Mouse (Mus musculus): ENCODE data around the gene Tnni3k. TPM values are rescaled to one million over a fixed set of nuclear protein-coding genes. Genes with fewer than 3 reads are reported as not detected.

Gene Tnni3k
- polyA plus RNA-seq, 1 experiment from 2014 or later = not detected

DNA sequence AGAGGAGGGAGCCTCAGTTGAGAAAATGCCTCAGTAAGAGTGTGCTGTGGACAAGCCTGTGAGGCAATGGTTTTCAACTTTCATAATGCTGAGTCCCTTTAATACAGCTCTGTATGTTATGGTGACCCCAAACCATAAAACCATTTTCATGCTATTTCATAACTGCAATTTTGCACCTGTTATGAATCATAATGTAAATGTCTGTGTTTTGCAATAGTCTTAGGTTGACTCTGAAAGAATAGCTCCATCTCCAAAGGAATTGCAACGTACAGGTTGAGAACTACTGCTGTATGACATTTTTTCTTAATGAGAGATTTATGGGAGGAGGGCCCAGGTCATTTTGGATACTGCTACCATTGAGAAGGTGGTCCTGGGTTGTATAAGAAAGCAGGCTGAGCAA is 2.0 kb downstream of the Tnni3k start:
- no peaks in the 10 kb centered on the region for H3K27me3 ChIP-seq (ENCODE audit: control insufficient read depth, insufficient read depth, low read length)
- H3K9ac ChIP-seq (ENCODE audit: low read length) = no peak overlapping the region
- H3K9me3 ChIP-seq (replicated peaks; ENCODE audit: control insufficient read depth, low read length) = no peaks in the 10 kb centered on the region
- no peak overlapping the region for H3K4me3 ChIP-seq (replicated peaks; ENCODE audit: low read length)
- ATAC-seq (ENCODE audit: insufficient read depth, low FRiP score) = no peak
- no peak overlapping the region for H3K4me2 ChIP-seq (ENCODE audit: low read depth, low read length)
- H3K4me1 ChIP-seq (ENCODE audit: control insufficient read depth, insufficient read depth, low read length) = no peaks in the 10 kb centered on the region
- no peaks in the 10 kb centered on the region for H3K36me3 ChIP-seq (ENCODE audit: control insufficient read depth, insufficient read depth, low read length)
- no peak overlapping the region for H3K27ac ChIP-seq (ENCODE audit: low read length)
- WGBS = 68% methylated on average over 1 of the region's 1 CpGs

DNA sequence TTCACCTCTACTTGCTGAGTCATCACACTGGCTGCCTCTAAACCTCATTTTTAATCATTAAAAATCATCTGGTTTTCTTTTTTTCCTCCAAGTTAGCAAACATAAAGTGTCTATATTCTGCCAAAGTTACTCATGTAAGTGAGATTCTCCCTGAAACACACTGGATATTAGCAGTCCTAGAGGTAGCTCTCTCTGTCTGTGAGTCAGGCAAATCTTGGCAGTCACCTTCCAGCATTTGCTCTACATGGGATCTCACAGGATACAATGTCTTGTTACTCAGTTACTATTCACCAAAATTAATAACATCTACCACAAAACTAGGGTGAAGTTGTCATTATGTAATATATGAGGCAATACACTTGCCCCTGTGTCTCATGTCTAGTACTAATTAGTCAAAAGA is 3.2 kb downstream of the Tnni3k start:
- no peaks in the 10 kb centered on the region for H3K4me1 ChIP-seq (ENCODE audit: control insufficient read depth, insufficient read depth, low read length)
- H3K27me3 ChIP-seq (ENCODE audit: control insufficient read depth, insufficient read depth, low read length) = no peaks in the 10 kb centered on the region
- H3K36me3 ChIP-seq (ENCODE audit: control insufficient read depth, insufficient read depth, low read length) = no peaks in the 10 kb centered on the region
- no peaks in the 10 kb centered on the region for H3K9me3 ChIP-seq (replicated peaks; ENCODE audit: control insufficient read depth, low read length)
- ATAC-seq (ENCODE audit: insufficient read depth, low FRiP score) = no peak
- no peak overlapping the region for H3K27ac ChIP-seq (ENCODE audit: low read length)
- no peak overlapping the region for H3K9ac ChIP-seq (ENCODE audit: low read length)
- no peak overlapping the region for H3K4me3 ChIP-seq (replicated peaks; ENCODE audit: low read length)
- H3K4me2 ChIP-seq (ENCODE audit: low read depth, low read length) = no peak overlapping the region

DNA sequence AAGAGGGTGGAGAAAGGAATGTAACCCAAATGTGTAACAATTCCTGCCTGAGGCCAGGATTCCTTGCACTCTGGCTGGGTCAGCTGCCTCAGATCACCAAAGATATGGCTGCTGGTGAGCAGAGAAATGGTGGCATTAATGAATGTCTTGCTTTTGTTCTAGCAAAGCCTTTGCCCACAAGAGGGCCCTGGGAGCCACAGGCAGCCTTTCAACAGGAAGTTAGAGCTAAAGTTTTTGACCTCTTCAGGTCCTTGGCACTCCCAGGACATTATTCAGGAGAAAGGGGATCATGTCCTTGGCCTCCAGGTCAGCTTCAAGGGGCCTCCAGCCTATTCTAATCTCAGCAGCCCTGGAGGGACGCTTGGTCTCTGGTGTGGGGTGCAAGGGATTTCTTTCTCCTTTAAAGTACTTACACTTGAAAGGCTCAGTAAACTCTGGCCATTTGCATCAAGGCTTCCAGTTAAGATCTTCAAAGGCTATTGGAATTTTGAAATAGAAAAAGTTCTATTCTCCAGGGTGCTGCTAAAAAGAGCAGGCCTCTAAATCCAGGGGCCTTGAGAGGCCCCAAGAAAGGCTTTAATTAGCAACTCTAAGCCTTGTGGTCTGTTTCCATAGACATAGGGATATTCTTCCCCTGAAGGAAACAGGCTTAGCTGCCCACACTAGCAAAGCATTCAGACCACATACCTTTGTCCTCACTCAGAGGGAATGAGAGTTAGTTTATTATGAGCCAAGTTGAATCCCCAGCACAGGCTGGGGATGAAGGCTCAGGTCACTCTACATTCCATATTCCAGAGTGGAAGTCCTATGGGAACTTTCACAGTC is 16.0 kb downstream of the Tnni3k start:
- H3K4me3 ChIP-seq (replicated peaks; ENCODE audit: low read length) = no peak overlapping the region
- H3K27ac ChIP-seq (ENCODE audit: low read length) = no peak overlapping the region
- no peak overlapping the region for H3K9ac ChIP-seq (ENCODE audit: low read length)
- H3K4me1 ChIP-seq (ENCODE audit: control insufficient read depth, insufficient read depth, low read length) = no peaks in the 10 kb centered on the region
- H3K4me2 ChIP-seq (ENCODE audit: low read depth, low read length) = no peak overlapping the region
- WGBS = 33% methylated on average over 1 of the region's 1 CpGs
- H3K9me3 ChIP-seq (replicated peaks; ENCODE audit: control insufficient read depth, low read length) = no peaks in the 10 kb centered on the region
- ATAC-seq (ENCODE audit: insufficient read depth, low FRiP score) = no peak
- H3K36me3 ChIP-seq (ENCODE audit: control insufficient read depth, insufficient read depth, low read length) = no peaks in the 10 kb centered on the region
- no peaks in the 10 kb centered on the region for H3K27me3 ChIP-seq (ENCODE audit: control insufficient read depth, insufficient read depth, low read length)

DNA sequence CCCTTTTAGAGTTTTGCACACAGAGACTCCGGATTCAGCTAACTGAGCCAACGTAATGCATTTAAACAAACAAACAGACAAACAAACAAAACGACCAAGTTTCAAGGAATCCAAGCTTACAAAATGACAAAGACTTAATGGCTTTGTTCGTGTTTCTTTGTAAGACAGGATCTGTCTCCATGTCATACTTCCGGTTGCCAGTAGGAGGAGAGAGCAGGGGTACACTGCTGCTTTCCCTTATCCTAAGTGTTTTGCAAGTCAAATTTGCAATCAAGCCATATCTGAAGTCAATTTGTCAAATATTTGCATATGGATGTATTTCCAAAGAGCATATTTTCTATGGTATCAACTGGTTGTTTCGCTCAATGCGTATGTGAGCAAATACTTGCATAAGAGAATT is 20.9 kb downstream of the Tnni3k start:
- Histone ChIP-seq H3K27me3 (ENCODE audit: control insufficient read depth, insufficient read depth, low read length) (no peaks in the 10 kb centered on the region), H3K9me3 (replicated peaks; ENCODE audit: control insufficient read depth, low read length) (no peaks in the 10 kb centered on the region), H3K4me3 (replicated peaks; ENCODE audit: low read length) (no peak overlapping the region), H3K36me3 (ENCODE audit: control insufficient read depth, insufficient read depth, low read length) (no peaks in the 10 kb centered on the region), H3K4me1 (ENCODE audit: control insufficient read depth, insufficient read depth, low read length) (no peaks in the 10 kb centered on the region), H3K9ac (ENCODE audit: low read length) (no peak overlapping the region), H3K27ac (ENCODE audit: low read length) (no peak overlapping the region), H3K4me2 (ENCODE audit: low read depth, low read length) (no peak overlapping the region)
- no peak for ATAC-seq (ENCODE audit: insufficient read depth, low FRiP score)
- 74% methylated on average over 7 of the region's 7 CpGs for WGBS

DNA sequence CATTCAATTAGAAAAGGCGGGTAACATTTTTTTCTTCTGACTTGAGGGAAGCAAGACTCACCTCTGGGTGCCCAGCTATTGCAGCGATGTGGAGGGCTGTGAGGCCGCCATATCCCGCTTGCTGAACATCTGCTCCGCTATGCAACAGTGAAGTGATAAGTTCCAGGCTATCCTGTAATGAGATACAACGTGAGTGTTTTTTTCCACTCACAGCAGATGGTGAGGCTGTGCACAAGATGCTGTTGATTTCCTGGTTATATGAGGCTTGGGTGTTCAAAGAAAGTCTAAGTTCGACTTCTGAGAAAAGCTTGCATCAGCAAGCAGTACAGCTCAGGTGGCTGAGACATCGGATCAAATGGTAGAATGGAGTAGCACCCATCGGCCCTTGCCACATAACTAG is 25.0 kb downstream of the Tnni3k start:
- ATAC-seq (ENCODE audit: insufficient read depth, low FRiP score) = no peak
- H3K4me3 ChIP-seq (replicated peaks; ENCODE audit: low read length) = no peak overlapping the region
- H3K9ac ChIP-seq (ENCODE audit: low read length) = no peak overlapping the region
- H3K36me3 ChIP-seq (ENCODE audit: control insufficient read depth, insufficient read depth, low read length) = no peaks in the 10 kb centered on the region
- no peaks in the 10 kb centered on the region for H3K27me3 ChIP-seq (ENCODE audit: control insufficient read depth, insufficient read depth, low read length)
- H3K27ac ChIP-seq (ENCODE audit: low read length) = no peak overlapping the region
- WGBS = 92% methylated on average over 9 of the region's 9 CpGs
- H3K4me2 ChIP-seq (ENCODE audit: low read depth, low read length) = no peak overlapping the region
- no peaks in the 10 kb centered on the region for H3K4me1 ChIP-seq (ENCODE audit: control insufficient read depth, insufficient read depth, low read length)
- H3K9me3 ChIP-seq (replicated peaks; ENCODE audit: control insufficient read depth, low read length) = no peaks in the 10 kb centered on the region

DNA sequence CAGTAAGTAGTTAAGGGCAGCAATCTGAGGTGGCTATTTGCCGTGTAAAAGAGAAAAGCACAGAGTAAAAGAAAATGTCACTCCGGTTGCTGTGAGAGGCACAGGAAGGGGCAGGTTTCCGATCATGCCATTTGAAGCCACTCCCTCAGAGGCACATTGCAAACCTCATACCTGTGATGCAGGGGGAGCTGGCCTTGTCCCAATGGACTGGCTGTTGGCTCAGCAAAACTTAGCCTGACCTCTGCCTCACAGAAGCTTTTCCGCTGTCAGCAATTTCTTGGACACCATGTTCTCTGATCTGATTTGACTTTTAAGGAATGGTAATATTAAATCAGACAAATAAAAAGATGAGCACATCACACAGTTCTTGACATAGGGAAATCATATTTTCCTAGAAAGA is 52.4 kb downstream of the Tnni3k start:
- no peaks in the 10 kb centered on the region for H3K36me3 ChIP-seq (ENCODE audit: control insufficient read depth, insufficient read depth, low read length)
- H3K9ac ChIP-seq (ENCODE audit: low read length) = no peak overlapping the region
- H3K4me2 ChIP-seq (ENCODE audit: low read depth, low read length) = no peak overlapping the region
- H3K9me3 ChIP-seq (replicated peaks; ENCODE audit: control insufficient read depth, low read length) = no peaks in the 10 kb centered on the region
- no peak for ATAC-seq (ENCODE audit: insufficient read depth, low FRiP score)
- no peaks in the 10 kb centered on the region for H3K27me3 ChIP-seq (ENCODE audit: control insufficient read depth, insufficient read depth, low read length)
- H3K4me1 ChIP-seq (ENCODE audit: control insufficient read depth, insufficient read depth, low read length) = no peaks in the 10 kb centered on the region
- 83% methylated on average over 4 of the region's 4 CpGs for WGBS
- H3K4me3 ChIP-seq (replicated peaks; ENCODE audit: low read length) = no peak overlapping the region
- no peak overlapping the region for H3K27ac ChIP-seq (ENCODE audit: low read length)

DNA sequence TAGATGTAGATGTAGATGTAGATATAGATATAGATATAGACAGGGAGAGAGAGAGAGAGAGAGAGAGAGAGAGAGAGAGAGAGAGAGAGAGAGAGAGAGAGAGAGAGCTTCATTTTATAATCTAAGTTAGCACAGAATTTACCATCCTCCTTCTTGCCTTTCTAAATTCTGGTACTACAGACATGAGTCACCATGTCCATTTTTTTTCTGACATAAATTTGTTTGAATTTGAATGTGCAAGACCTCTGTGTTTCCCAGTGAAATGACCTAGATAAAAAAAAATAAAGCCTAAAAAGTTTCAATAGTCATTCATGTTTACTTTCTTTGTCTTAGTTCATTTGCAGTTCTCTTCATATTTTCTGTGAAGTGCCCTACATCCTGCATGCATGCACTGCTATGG is 54.2 kb downstream of the Tnni3k start:
- Histone ChIP-seq H3K9ac (ENCODE audit: low read length) (no peak overlapping the region), H3K9me3 (replicated peaks; ENCODE audit: control insufficient read depth, low read length) (no peaks in the 10 kb centered on the region), H3K4me1 (ENCODE audit: control insufficient read depth, insufficient read depth, low read length) (no peaks in the 10 kb centered on the region), H3K27ac (ENCODE audit: low read length) (no peak overlapping the region), H3K36me3 (ENCODE audit: control insufficient read depth, insufficient read depth, low read length) (no peaks in the 10 kb centered on the region), H3K4me2 (ENCODE audit: low read depth, low read length) (no peak overlapping the region), H3K27me3 (ENCODE audit: control insufficient read depth, insufficient read depth, low read length) (no peaks in the 10 kb centered on the region), H3K4me3 (replicated peaks; ENCODE audit: low read length) (no peak overlapping the region)
- ATAC-seq (ENCODE audit: insufficient read depth, low FRiP score) = no peak

DNA sequence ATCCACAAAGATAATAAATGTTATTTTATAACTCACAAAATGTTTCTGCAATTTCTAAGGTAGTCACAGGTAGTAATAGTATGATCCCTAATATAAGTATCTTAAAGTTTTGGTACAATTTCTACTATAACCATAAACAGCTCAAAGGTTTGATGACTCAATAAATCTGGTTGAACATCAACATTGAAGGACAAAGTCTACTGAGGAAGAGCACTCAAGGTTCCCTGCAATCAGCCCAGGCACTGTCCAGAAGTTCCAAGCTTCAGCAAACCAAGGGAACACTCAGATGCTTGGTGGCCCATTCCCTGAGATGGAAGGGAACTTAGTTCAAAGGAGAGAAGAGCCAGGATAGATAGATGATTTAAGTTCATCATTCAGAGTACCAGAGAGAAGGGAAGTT is 62.5 kb downstream of the Tnni3k start:
- H3K9me3 ChIP-seq (replicated peaks; ENCODE audit: control insufficient read depth, low read length) = no peaks in the 10 kb centered on the region
- H3K36me3 ChIP-seq (ENCODE audit: control insufficient read depth, insufficient read depth, low read length) = no peaks in the 10 kb centered on the region
- no peaks in the 10 kb centered on the region for H3K4me1 ChIP-seq (ENCODE audit: control insufficient read depth, insufficient read depth, low read length)
- H3K27ac ChIP-seq (ENCODE audit: low read length) = no peak overlapping the region
- H3K9ac ChIP-seq (ENCODE audit: low read length) = no peak overlapping the region
- no peaks in the 10 kb centered on the region for H3K27me3 ChIP-seq (ENCODE audit: control insufficient read depth, insufficient read depth, low read length)
- no peak overlapping the region for H3K4me2 ChIP-seq (ENCODE audit: low read depth, low read length)
- ATAC-seq (ENCODE audit: insufficient read depth, low FRiP score) = no peak
- H3K4me3 ChIP-seq (replicated peaks; ENCODE audit: low read length) = no peak overlapping the region

DNA sequence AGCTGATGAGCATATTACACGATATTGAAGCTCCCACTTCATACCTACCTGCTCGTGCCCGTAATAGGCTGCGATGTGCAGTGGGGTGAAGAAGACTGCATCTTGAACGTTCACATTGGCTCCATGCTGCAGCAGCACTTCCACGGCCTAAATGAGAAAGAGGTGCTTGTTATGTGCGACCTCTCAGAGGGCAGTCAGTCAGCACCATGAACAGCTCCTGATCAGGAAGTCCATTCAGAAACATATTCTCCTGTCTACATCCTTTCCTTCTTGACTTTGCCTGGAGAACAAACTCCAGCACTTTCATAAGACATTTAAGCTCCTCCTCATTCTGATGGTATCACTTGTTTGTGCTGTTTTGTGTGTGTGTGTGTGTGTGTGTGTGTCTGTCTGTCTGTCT is 76.1 kb downstream of the Tnni3k start:
- no peak overlapping the region for H3K4me3 ChIP-seq (replicated peaks; ENCODE audit: low read length)
- no peak for ATAC-seq (ENCODE audit: insufficient read depth, low FRiP score)
- 77% methylated on average over 7 of the region's 7 CpGs for WGBS
- no peaks in the 10 kb centered on the region for H3K4me1 ChIP-seq (ENCODE audit: control insufficient read depth, insufficient read depth, low read length)
- no peaks in the 10 kb centered on the region for H3K27me3 ChIP-seq (ENCODE audit: control insufficient read depth, insufficient read depth, low read length)
- no peak overlapping the region for H3K9ac ChIP-seq (ENCODE audit: low read length)
- H3K9me3 ChIP-seq (replicated peaks; ENCODE audit: control insufficient read depth, low read length) = no peaks in the 10 kb centered on the region
- H3K27ac ChIP-seq (ENCODE audit: low read length) = no peak overlapping the region
- H3K36me3 ChIP-seq (ENCODE audit: control insufficient read depth, insufficient read depth, low read length) = no peaks in the 10 kb centered on the region
- H3K4me2 ChIP-seq (ENCODE audit: low read depth, low read length) = no peak overlapping the region
